Mouse (Mus musculus): ENCODE data around the gene Wdr70.

GRCm38 (mm10) chr15:8039834-8040233 lies 59.2 kb downstream of the Wdr70 start:
- no peak for TF ChIP-seq CTCF (IDR thresholded peaks at IDR 0.05; ENCODE audit: low read depth, low read length)
- TF ChIP-seq TAL1 (conservative IDR thresholded peaks at IDR 0.05; ENCODE audit: low read depth, low read length) = no peak
- TF ChIP-seq GATA2 (IDR thresholded peaks at IDR 0.05; ENCODE audit: borderline replicate concordance, low read depth, low read length) = no peak
- TF ChIP-seq GATA1 (IDR thresholded peaks at IDR 0.05; ENCODE audit: borderline replicate concordance, low read length) = no peak
- TF ChIP-seq POLR2AphosphoS5 (IDR thresholded peaks at IDR 0.05; ENCODE audit: insufficient replicate concordance, low read depth, low read length) = no peak
